Mouse (Mus musculus) G1E (cell line): ENCODE data around the gene Plcg1.

Experiments used
- CTCF ChIP-seq: IDR thresholded peaks from 2 replicates; pipeline ENCODE4 v1.5.1; 2012; ENCODE audit warnings: low read depth, low read length, inconsistent platforms, mixed read lengths
- GATA1 ChIP-seq: IDR thresholded peaks from 2 replicates; pipeline ENCODE4 v1.6.1; 2012; ENCODE audit warnings: borderline replicate concordance, low read length, inconsistent platforms, mixed read lengths
- POLR2AphosphoS5 ChIP-seq: IDR thresholded peaks from 2 replicates; pipeline ENCODE4 v1.6.1; 2012; ENCODE audit warnings: low read depth, low read length, inconsistent platforms; ENCODE audit not compliant: insufficient replicate concordance
- TAL1 ChIP-seq: conservative IDR thresholded peaks from 2 replicates; pipeline ENCODE4 v1.6.1; 2012; ENCODE audit warnings: low read depth, low read length, inconsistent platforms, mixed read lengths

GRCm38 (mm10) chr2:160722714-160723113 lies 8.4 kb upstream of the Plcg1 start:
- TF ChIP-seq TAL1 (no peak), CTCF (no peak), GATA1 (no peak), POLR2AphosphoS5 (no peak)
